Mouse (Mus musculus) kidney, adult 10 weeks (tissue): ENCODE data around the gene Ucma. TPM values are rescaled to one million over a fixed set of nuclear protein-coding genes. Genes with fewer than 3 reads are reported as not detected.

Experiments used
- polyA plus RNA-seq: library from polyadenylated mRNA; stranded (reverse); fragments of 350-450 nt; fragmentation: Illumina TruSeq; extraction: RNeasy Lipid Tissue Mini Kit (QIAGEN cat#74804); gene quantifications from one replicate; pipeline ENCODE4 v1.2.3, GENCODE M21; 2014; ENCODE audit warnings: low read depth, low replicate concordance

Ucma gene
- polyA plus RNA-seq, result not detected

DNA sequence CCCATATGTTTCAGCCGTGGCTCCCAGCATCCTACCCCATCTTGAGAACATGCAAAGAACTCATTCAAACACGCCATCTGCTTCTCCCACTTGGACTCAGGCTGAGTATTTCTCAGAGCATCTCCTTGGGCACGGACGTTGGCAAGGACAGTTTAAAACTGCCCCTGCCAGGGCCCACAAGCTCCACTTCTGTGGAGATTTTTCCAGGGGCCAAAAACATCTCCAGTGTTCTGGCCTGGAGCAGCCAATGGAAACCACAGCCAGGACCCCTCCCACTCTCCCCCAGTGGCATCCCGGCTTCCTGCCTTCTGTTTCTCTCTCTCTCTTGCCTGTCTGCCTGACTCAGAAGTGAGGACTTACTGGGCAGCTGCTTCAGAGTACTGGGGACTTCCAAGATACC lies at the start of gene Ucma:
Ucma (plus strand) TSS at position 316 of the 400 bp plus-strand sequence.

DNA sequence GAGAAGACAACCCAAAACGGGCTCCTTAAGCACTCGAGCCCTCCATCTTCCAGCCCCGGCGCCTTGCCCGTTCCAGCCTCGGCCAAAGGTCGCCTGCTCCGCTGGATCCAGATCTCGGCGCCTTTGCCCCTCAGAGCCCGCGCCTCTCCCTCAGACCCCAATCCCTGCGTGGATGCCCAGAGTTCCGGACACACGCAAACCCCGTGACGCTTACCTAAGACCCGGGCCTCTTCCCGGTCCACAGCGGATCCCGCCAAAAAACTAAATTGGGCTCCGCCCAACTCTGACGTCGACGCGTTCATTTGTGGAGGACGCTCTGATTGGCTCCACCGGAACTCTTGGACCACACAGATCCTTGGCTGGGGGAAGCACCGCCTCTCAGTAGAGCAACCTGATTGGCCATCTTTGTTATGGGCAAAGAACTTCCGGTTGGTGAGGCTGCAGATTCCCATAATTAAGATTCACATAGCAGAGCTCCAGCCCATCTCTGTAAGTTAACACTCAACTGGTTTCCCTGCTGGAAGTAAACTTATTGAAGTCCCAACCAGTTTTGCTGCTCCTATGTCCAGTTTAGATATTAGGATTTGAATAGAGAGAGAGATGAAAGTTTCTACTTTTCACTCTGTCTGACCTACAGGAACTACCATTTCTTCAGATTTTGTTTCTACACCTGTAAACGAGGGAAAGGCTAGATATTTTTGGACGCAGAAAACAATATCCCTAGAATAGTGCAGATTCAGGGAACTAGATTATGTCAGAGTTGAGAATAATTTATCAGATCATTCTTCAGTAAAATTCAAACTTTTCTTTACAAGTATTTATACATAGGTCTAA lies 36.8 kb downstream of the Ucma start, which contains the start of gene Mcm10:
Mcm10 (minus strand) TSS at position 301 of the 834 bp plus-strand sequence.

Other genes starting within 250 kb of the Ucma start
- gene Sephs1, start 94.6 kb upstream of the Ucma start, polyA plus RNA-seq, result 40.1 TPM
- 1,073 TPM for gene Phyh, start 57.1 kb upstream of the Ucma start, polyA plus RNA-seq
- gene Mcm10, start 36.7 kb downstream of the Ucma start, polyA plus RNA-seq, result 0.53 TPM
- 11.8 TPM for gene Optn, start 87.9 kb downstream of the Ucma start, polyA plus RNA-seq
- 2.3 TPM for gene Ccdc3, start 161.7 kb downstream of the Ucma start, polyA plus RNA-seq